Mouse (Mus musculus): ENCODE measurements at regions not wholly inside any gene's neighbourhood (a gene's known extent, or its start where the extent isn't known, plus 50 kb on each side); places are given as distances from the start of the nearest gene placed in this dataset.

DNA sequence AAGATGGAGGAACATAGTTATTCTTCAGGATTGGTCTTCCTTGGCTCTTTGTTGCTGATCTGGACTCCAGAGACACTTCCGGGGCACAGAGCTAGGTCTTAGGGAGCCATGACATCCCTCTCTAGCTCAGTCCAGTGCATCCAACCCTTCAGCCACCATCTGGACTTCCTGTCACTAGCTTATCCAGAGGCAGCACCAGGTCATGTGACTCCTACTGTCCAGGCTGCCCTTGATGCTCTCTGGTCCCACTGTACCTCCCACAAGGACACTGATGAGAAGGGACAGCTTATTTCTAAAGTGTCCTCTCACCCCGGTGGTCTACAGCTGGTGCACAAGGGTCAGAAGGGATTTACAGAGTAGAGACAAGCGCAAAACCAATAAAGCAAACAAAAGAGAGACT, 400.7 kb upstream of the Kcnab2 start:
- Histone ChIP-seq H3K36me3 (ENCODE audit: control insufficient read depth, insufficient read depth, low read length, poor library complexity, severe bottlenecking) (no peaks in the 10 kb centered on the region), H3K27me3 (ENCODE audit: control insufficient read depth, insufficient read depth, low read length, poor library complexity, severe bottlenecking) (no peaks in the 10 kb centered on the region)
- DNase-seq (ENCODE audit: low read depth, low spot score), result no peak

GRCm38 (mm10) chr4:152870046-152870445, 392.4 kb upstream of the Kcnab2 start:
- Histone ChIP-seq H3K27me3 (ENCODE audit: control insufficient read depth, insufficient read depth, low read length, poor library complexity, severe bottlenecking) (no peaks in the 10 kb centered on the region), H3K36me3 (ENCODE audit: control insufficient read depth, insufficient read depth, low read length, poor library complexity, severe bottlenecking) (no peaks in the 10 kb centered on the region)
- DNase-seq (ENCODE audit: low read depth, low spot score), result no peak

DNA sequence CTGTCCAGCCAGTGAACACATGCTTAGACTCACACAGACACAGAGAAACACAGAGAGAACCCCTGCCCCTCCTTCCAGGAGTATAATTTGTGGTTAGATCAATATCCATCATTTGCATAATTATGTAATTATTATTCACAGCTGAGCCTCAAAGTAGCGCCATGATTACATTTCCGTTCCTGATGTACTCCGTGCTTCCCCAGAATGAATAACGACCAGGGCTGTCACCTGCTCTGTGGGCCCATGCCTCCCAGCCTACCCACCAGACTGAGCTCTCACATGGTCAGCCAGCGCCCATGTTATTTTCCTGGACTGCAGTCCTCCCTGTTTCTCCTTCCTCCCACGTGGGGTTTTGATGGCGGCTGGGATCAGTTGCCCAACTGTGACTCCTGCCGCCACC, 388.2 kb upstream of the Kcnab2 start:
- DNase-seq (ENCODE audit: low read depth, low spot score), result no peak
- H3K36me3 ChIP-seq (ENCODE audit: control insufficient read depth, insufficient read depth, low read length, poor library complexity, severe bottlenecking), result no peaks in the 10 kb centered on the region
- H3K27me3 ChIP-seq (ENCODE audit: control insufficient read depth, insufficient read depth, low read length, poor library complexity, severe bottlenecking), result no peaks in the 10 kb centered on the region

DNA sequence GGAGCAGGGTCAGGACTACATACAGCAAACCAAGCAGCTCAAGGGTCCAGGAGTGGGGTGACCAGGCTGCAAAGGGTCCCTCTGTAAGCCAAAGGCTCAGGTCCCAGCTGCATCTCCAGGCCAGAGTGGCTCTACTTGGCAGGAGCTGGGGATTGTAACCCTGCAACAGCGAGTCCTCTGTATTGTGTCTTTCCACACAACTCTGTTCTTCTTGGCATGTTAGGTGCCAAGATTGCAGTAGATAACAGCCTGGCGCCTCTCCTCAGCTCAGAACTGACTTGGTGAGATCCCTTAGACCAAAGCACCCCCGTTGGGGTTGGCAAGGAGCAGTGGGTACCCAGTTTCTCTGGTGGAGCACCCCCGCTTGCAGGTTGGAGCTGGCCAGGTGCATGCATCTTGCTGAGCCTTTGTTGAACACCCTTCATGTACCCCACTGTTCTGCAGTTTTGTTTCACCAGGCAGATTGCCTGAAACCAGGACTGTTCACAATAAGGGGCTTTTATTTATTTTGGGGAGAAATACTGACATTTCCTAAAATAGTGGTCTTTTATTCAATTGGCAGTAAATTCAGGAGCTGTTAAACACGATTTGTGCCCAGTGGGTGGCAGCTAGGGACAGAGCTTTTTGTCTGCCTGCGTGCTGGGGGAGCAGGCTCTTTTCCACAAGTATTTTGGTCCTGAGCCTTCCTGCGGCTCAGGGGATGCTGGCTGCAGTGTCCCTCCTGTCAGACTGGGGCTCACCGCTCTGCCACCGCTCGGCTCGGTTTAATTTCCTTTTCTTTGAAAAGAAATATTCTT, 385.3 kb upstream of the Kcnab2 start:
- Histone ChIP-seq H3K27me3 (ENCODE audit: control insufficient read depth, insufficient read depth, low read length, poor library complexity, severe bottlenecking) (no peaks in the 10 kb centered on the region), H3K36me3 (ENCODE audit: control insufficient read depth, insufficient read depth, low read length, poor library complexity, severe bottlenecking) (no peaks in the 10 kb centered on the region)
- no peak for DNase-seq (ENCODE audit: low read depth, low spot score)

DNA sequence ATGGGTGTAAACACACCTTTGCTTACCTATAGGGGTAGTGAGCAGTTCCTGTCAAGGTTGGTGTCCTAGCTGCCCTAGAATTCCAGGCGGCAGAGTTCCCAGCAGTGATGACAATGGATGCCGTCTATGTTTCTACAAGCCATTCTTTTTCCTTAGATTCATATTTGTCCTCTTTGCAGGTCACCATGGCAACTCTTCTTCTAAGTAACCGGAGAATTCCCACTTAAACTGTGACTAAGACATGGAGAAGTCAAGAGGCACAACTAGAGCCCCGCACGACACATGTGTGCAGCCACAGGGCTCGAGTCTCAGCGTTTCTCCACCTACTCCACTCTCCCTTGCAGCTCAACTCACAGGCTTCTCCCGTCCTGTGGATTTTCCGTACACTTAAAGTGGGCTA, 381.5 kb upstream of the Kcnab2 start:
- no peaks in the 10 kb centered on the region for H3K27me3 ChIP-seq (ENCODE audit: control insufficient read depth, insufficient read depth, low read length, poor library complexity, severe bottlenecking)
- DNase-seq (ENCODE audit: low read depth, low spot score), result no peak
- no peaks in the 10 kb centered on the region for H3K36me3 ChIP-seq (ENCODE audit: control insufficient read depth, insufficient read depth, low read length, poor library complexity, severe bottlenecking)

DNA sequence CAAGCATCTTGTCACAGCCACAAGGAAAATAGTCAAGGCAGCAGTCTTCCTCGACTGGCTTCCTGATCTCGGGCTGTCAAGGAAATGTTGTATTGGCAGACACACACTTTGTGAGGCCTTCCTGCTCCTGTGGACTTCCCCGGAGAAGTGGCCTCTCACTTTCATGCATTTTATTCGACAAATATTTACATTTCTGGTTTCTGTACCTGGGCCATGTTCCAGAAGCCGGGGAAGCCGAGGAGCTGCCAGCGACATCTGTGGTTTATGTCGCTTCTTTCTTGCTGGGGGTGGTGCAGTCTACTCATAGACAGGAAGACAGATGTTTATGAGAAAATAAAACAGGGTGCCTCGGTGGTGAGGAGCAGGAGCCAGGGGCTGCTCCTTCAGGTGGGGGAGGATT, 372.5 kb upstream of the Kcnab2 start:
- no peaks in the 10 kb centered on the region for H3K36me3 ChIP-seq (ENCODE audit: control insufficient read depth, insufficient read depth, low read length, poor library complexity, severe bottlenecking)
- H3K27me3 ChIP-seq (ENCODE audit: control insufficient read depth, insufficient read depth, low read length, poor library complexity, severe bottlenecking), result no peaks in the 10 kb centered on the region
- no peak for DNase-seq (ENCODE audit: low read depth, low spot score)

DNA sequence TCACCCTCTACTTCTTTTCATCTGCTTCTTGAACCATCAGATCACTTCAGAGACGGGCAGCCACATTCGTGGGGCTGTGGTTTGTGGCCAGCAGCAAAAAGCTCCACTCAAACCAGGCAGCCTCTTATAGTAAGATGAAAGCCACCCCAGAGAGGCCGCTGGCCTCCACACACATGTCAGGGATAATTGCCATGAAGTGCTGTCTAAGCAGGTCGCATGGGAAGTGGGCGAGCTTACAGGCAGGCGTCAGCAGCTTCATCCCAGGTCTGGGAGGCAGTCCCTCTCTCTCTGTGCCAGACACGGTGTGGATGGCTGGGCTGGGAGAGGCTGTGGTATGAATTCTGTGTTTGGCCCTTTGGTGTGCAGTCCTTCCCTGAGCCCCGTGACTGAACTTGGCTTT, 358.4 kb upstream of the Kcnab2 start:
- DNase-seq (ENCODE audit: low read depth, low spot score), result no peak
- no peaks in the 10 kb centered on the region for H3K27me3 ChIP-seq (ENCODE audit: control insufficient read depth, insufficient read depth, low read length, poor library complexity, severe bottlenecking)
- H3K36me3 ChIP-seq (ENCODE audit: control insufficient read depth, insufficient read depth, low read length, poor library complexity, severe bottlenecking), result no peaks in the 10 kb centered on the region

GRCm38 (mm10) chr4:152834421-152835110, 356.9 kb upstream of the Kcnab2 start:
- Histone ChIP-seq H3K27me3 (ENCODE audit: control insufficient read depth, insufficient read depth, low read length, poor library complexity, severe bottlenecking) (no peaks in the 10 kb centered on the region), H3K36me3 (ENCODE audit: control insufficient read depth, insufficient read depth, low read length, poor library complexity, severe bottlenecking) (no peaks in the 10 kb centered on the region)
- no peak for DNase-seq (ENCODE audit: low read depth, low spot score)

DNA sequence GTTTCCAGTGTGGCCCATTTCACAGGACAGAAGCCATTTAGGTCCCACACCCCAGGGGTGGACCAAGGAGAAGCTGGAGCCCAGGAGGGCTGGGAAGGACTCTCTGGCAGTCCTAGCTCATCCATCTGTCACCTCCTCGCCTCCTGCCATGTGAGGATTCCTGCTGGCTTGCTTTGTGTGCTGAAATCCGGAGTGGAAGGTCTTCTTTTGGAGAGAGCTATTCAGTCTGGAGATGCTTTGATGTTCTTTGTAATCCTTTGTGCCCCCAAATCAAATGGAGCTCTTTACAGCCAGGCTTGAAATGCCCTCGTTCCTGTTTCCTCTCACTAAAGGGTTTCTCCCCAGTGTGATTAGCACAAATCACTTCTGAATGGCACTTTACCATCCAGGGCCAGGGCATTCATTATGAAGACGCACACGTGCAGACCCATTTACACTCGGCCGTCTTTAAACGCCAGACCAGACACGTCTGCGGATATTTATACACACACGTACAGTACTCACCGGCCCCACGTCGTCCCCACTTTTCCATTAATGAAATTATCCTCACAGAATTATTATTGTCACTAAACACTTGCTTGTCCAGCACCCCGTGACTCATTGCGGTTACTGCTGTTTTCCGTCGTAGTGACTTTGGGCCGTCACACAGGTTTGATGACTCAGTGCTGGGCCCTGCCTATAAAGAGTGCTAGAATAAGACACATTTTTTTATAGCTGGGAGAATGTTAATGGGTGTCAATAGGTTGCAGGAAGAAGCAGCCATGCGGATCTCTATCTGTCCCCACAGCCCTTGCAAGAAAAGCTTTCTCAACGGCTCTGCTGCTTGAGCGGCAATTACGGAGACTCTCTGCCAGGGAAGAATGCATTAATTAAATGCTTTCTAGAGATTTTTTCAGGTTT, 356.0 kb upstream of the Kcnab2 start:
- H3K27me3 ChIP-seq (ENCODE audit: control insufficient read depth, insufficient read depth, low read length, poor library complexity, severe bottlenecking), result no peaks in the 10 kb centered on the region
- DNase-seq (ENCODE audit: low read depth, low spot score), result no peak

DNA sequence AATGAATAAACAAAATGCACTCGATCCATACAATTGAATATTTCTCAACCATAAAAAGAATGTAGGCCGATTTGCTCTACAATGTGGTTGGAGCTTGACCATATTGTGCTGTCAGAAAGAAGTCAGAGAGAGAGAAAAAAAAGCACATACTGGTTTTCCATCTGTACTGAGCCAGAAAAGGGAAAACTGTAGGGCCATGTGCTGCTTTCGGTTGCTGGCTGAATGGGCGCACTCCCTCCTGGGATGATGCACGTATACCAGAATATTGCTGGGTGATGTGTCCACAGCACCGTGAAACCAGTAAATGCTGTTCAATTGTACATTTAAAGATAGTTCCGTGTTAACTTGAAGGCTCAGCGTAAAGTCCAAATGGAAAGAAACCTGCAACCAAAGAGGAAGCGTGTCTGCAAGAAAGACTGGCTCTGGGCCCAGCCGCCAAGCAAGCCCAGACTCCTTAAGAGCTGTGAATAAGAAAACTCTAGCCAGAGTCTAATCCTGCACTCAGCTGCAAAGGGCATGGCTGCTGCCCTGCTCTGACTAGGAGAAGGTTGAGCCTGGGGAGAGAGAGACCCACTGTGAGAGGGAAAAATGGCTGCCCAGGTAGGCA, 355.2 kb upstream of the Kcnab2 start:
- H3K36me3 ChIP-seq (ENCODE audit: control insufficient read depth, insufficient read depth, low read length, poor library complexity, severe bottlenecking), result no peaks in the 10 kb centered on the region
- no peaks in the 10 kb centered on the region for H3K27me3 ChIP-seq (ENCODE audit: control insufficient read depth, insufficient read depth, low read length, poor library complexity, severe bottlenecking)
- no peak for DNase-seq (ENCODE audit: low read depth, low spot score)

More for the DNA sequence above, 356.0 kb upstream of the Kcnab2 start:
- no peaks in the 10 kb centered on the region for H3K36me3 ChIP-seq (ENCODE audit: control insufficient read depth, insufficient read depth, low read length, poor library complexity, severe bottlenecking)

DNA sequence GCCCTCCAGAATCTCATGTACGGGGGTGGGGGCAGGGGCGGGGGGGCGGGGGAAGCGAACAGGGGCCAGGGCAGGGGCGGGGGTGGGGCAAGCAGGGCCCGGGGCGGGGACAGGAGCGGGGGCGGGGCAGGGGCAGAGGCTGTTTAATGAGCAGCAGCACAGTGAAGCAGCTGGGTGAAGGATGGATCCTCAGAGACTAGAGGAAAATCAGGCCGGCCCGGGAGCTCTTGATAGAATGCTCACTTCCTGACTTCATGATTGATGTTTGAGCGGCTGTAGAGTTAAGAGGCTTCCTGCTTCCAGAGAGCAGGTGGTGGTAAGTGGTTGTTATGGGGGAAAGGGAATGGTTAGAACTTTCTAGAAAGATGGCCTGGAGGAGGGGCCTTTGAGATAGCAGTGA, 347.5 kb upstream of the Kcnab2 start:
- DNase-seq (ENCODE audit: low read depth, low spot score), result no peak
- no peaks in the 10 kb centered on the region for H3K36me3 ChIP-seq (ENCODE audit: control insufficient read depth, insufficient read depth, low read length, poor library complexity, severe bottlenecking)
- no peaks in the 10 kb centered on the region for H3K27me3 ChIP-seq (ENCODE audit: control insufficient read depth, insufficient read depth, low read length, poor library complexity, severe bottlenecking)

GRCm38 (mm10) chr4:152816139-152816757, 338.6 kb upstream of the Kcnab2 start:
- Histone ChIP-seq H3K27me3 (ENCODE audit: control insufficient read depth, insufficient read depth, low read length, poor library complexity, severe bottlenecking) (no peaks in the 10 kb centered on the region), H3K36me3 (ENCODE audit: control insufficient read depth, insufficient read depth, low read length, poor library complexity, severe bottlenecking) (no peaks in the 10 kb centered on the region)
- DNase-seq (ENCODE audit: low read depth, low spot score), result no peak

GRCm38 (mm10) chr4:152806611-152807010, 328.9 kb upstream of the Kcnab2 start:
- H3K27me3 ChIP-seq (ENCODE audit: control insufficient read depth, insufficient read depth, low read length, poor library complexity, severe bottlenecking), result no peaks in the 10 kb centered on the region
- DNase-seq (ENCODE audit: low read depth, low spot score), result no peak
- no peaks in the 10 kb centered on the region for H3K36me3 ChIP-seq (ENCODE audit: control insufficient read depth, insufficient read depth, low read length, poor library complexity, severe bottlenecking)

DNA sequence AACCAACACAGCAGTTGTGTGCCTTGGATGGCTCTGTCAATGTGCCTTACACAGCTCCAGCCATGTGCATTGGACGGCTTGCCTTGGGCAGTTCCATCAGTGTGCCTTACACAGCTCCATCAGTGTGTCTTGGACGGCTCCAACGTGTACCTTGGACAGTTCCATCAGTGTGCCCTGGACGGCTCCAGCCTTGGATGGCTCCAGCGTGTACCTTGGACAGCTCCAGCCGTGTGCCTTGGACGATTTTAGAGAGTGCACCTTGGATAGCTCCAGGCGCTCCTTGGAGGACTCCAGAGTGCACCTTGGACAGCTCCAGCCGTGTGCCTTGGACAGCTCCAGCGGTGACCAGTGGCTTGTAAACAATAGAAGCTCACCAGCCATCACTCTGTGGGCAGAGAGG, 321.7 kb upstream of the Kcnab2 start:
- DNase-seq (ENCODE audit: low read depth, low spot score), result no peak
- Histone ChIP-seq H3K27me3 (ENCODE audit: control insufficient read depth, insufficient read depth, low read length, poor library complexity, severe bottlenecking) (no peaks in the 10 kb centered on the region), H3K36me3 (ENCODE audit: control insufficient read depth, insufficient read depth, low read length, poor library complexity, severe bottlenecking) (no peaks in the 10 kb centered on the region)

All from splenic B cell, adult 2 months (primary cell).